Mouse (Mus musculus): ENCODE data around the gene Dhrs7b. TPM values are rescaled to one million over a fixed set of nuclear protein-coding genes. Genes with fewer than 3 reads are reported as not detected.

The Dhrs7b gene
- polyA plus RNA-seq (2015; fragmentation: Nextera tagmentation; extraction: Ambion mirVana), result 34.8 and 36.4 TPM in 2 replicates

GRCm38 (mm10) chr11:60830433-60831052 is at the start of gene Dhrs7b:
Dhrs7b (plus strand) TSS chr11:60830631.
- H3K9me3 ChIP-seq (replicated peaks; ENCODE audit: low read length), result no peaks in the 10 kb centered on the region
- peak within 1 kb of the TSS; percentile 83 for H3K4me2 ChIP-seq (ENCODE audit: low read length)
- peak within 1 kb of the TSS; percentile 54; the same call in 1 of the 2 replicates for H3K27ac ChIP-seq
- TF ChIP-seq CTCF (IDR thresholded peaks at IDR 0.05; ENCODE audit: low read depth), result no peak
- H3K27me3 ChIP-seq (ENCODE audit: insufficient read depth, low read length), result no peaks in the 10 kb centered on the region
- 1% methylated on average over 34 of the region's 34 CpGs for WGBS
- peak within 1 kb of the TSS; percentile 61 for H3K4me3 ChIP-seq (replicated peaks; ENCODE audit: low read depth, low read length)
- peak within 1 kb of the TSS; percentile 62 for H3K9ac ChIP-seq (ENCODE audit: low read depth, low read length)
- no peaks in the 10 kb centered on the region for H3K4me1 ChIP-seq (replicated peaks; ENCODE audit: insufficient read depth, low read length)
- peak; percentile 95 for ATAC-seq (replicated peaks; ENCODE audit: low FRiP score, low read depth)
- DNase-seq (ENCODE audit: low spot score), result peak; percentile 98
- H3K36me3 ChIP-seq (ENCODE audit: insufficient read depth, low read length), result no peaks in the 10 kb centered on the region

- ATAC-seq (replicated peaks; ENCODE audit: low FRiP score, low read depth) (no peak), DNase-seq (ENCODE audit: low spot score) (no peak)
- no peaks in the 10 kb centered on the region for H3K9me3 ChIP-seq (replicated peaks; ENCODE audit: low read length)
- no peak overlapping the region for H3K9ac ChIP-seq (ENCODE audit: low read depth, low read length)
- TF ChIP-seq CTCF (IDR thresholded peaks at IDR 0.05; ENCODE audit: low read depth), result no peak
- peaks cover 25% of the 10 kb centered on the region for H3K4me1 ChIP-seq (replicated peaks; ENCODE audit: insufficient read depth, low read length)
- H3K27ac ChIP-seq, result no peak overlapping the region
- peaks cover 40% of the 10 kb centered on the region for H3K36me3 ChIP-seq (ENCODE audit: insufficient read depth, low read length)
- no peak overlapping the region for H3K4me3 ChIP-seq (replicated peaks; ENCODE audit: low read depth, low read length)
- H3K27me3 ChIP-seq (ENCODE audit: insufficient read depth, low read length), result no peaks in the 10 kb centered on the region
- H3K4me2 ChIP-seq (ENCODE audit: low read length), result no peak overlapping the region
- WGBS, result 92% methylated on average over 8 of the region's 8 CpGs
Observed at GRCm38 (mm10) chr11:60784179-60784922, 46.1 kb upstream of the Dhrs7b start.

- Histone ChIP-seq H3K4me1 (replicated peaks; ENCODE audit: insufficient read depth, low read length) (no peaks in the 10 kb centered on the region), H3K4me3 (replicated peaks; ENCODE audit: low read depth, low read length) (no peak overlapping the region), H3K27ac (no peak overlapping the region), H3K27me3 (ENCODE audit: insufficient read depth, low read length) (no peaks in the 10 kb centered on the region), H3K36me3 (ENCODE audit: insufficient read depth, low read length) (peaks cover 53% of the 10 kb centered on the region), H3K9me3 (replicated peaks; ENCODE audit: low read length) (no peaks in the 10 kb centered on the region), H3K9ac (ENCODE audit: low read depth, low read length) (no peak overlapping the region), H3K4me2 (ENCODE audit: low read length) (no peak overlapping the region)
- 69% methylated on average over 1 of the region's 1 CpGs for WGBS
- DNase-seq (ENCODE audit: low spot score), result no peak
- ATAC-seq (replicated peaks; ENCODE audit: low FRiP score, low read depth), result no peak
- no peak for TF ChIP-seq CTCF (IDR thresholded peaks at IDR 0.05; ENCODE audit: low read depth)
Observed at GRCm38 (mm10) chr11:60787595-60787994, 42.8 kb upstream of the Dhrs7b start.

- ATAC-seq (replicated peaks; ENCODE audit: low FRiP score, low read depth) (no peak), DNase-seq (ENCODE audit: low spot score) (no peak)
- peaks cover 42% of the 10 kb centered on the region for H3K36me3 ChIP-seq (ENCODE audit: insufficient read depth, low read length)
- H3K9ac ChIP-seq (ENCODE audit: low read depth, low read length), result no peak overlapping the region
- 72% methylated on average over 2 of the region's 2 CpGs for WGBS
- no peaks in the 10 kb centered on the region for H3K4me1 ChIP-seq (replicated peaks; ENCODE audit: insufficient read depth, low read length)
- no peak overlapping the region for H3K27ac ChIP-seq
- H3K9me3 ChIP-seq (replicated peaks; ENCODE audit: low read length), result no peaks in the 10 kb centered on the region
- no peaks in the 10 kb centered on the region for H3K27me3 ChIP-seq (ENCODE audit: insufficient read depth, low read length)
- H3K4me3 ChIP-seq (replicated peaks; ENCODE audit: low read depth, low read length), result no peak overlapping the region
- TF ChIP-seq CTCF (IDR thresholded peaks at IDR 0.05; ENCODE audit: low read depth), result no peak
- no peak overlapping the region for H3K4me2 ChIP-seq (ENCODE audit: low read length)
Observed at GRCm38 (mm10) chr11:60790472-60790871, 40.0 kb upstream of the Dhrs7b start.

GRCm38 (mm10) chr11:60796342-60796741 is 34.1 kb upstream of the Dhrs7b start:
- no peak overlapping the region for H3K27ac ChIP-seq
- H3K4me1 ChIP-seq (replicated peaks; ENCODE audit: insufficient read depth, low read length), result no peaks in the 10 kb centered on the region
- ATAC-seq (replicated peaks; ENCODE audit: low FRiP score, low read depth) (no peak), DNase-seq (ENCODE audit: low spot score) (no peak)
- TF ChIP-seq CTCF (IDR thresholded peaks at IDR 0.05; ENCODE audit: low read depth), result no peak
- H3K4me2 ChIP-seq (ENCODE audit: low read length), result no peak overlapping the region
- H3K9ac ChIP-seq (ENCODE audit: low read depth, low read length), result no peak overlapping the region
- no peaks in the 10 kb centered on the region for H3K27me3 ChIP-seq (ENCODE audit: insufficient read depth, low read length)
- H3K36me3 ChIP-seq (ENCODE audit: insufficient read depth, low read length), result peaks cover 16% of the 10 kb centered on the region
- H3K4me3 ChIP-seq (replicated peaks; ENCODE audit: low read depth, low read length), result no peak overlapping the region
- H3K9me3 ChIP-seq (replicated peaks; ENCODE audit: low read length), result no peaks in the 10 kb centered on the region
- WGBS, result 73% methylated on average over 11 of the region's 11 CpGs

- no peak overlapping the region for H3K4me2 ChIP-seq (ENCODE audit: low read length)
- no peak overlapping the region for H3K4me3 ChIP-seq (replicated peaks; ENCODE audit: low read depth, low read length)
- no peak for DNase-seq (ENCODE audit: low spot score)
- H3K4me1 ChIP-seq (replicated peaks; ENCODE audit: insufficient read depth, low read length), result no peaks in the 10 kb centered on the region
- ATAC-seq (replicated peaks; ENCODE audit: low FRiP score, low read depth), result no peak
- no peak overlapping the region for H3K9ac ChIP-seq (ENCODE audit: low read depth, low read length)
- no peaks in the 10 kb centered on the region for H3K9me3 ChIP-seq (replicated peaks; ENCODE audit: low read length)
- H3K36me3 ChIP-seq (ENCODE audit: insufficient read depth, low read length), result peaks cover 3% of the 10 kb centered on the region
- TF ChIP-seq CTCF (IDR thresholded peaks at IDR 0.05; ENCODE audit: low read depth), result 0 out of 2 replicates have a peak, but pooled peaks have one; percentile 14
- WGBS, result 84% methylated on average over 4 of the region's 4 CpGs
- H3K27me3 ChIP-seq (ENCODE audit: insufficient read depth, low read length), result no peaks in the 10 kb centered on the region
- no peak overlapping the region for H3K27ac ChIP-seq
Observed at GRCm38 (mm10) chr11:60799977-60800376, 30.5 kb upstream of the Dhrs7b start.

Measured in kidney, postnatal 0 days (tissue).